Mouse (Mus musculus) hindbrain, postnatal 0 days (tissue): ENCODE measurements at regions not wholly inside any gene's neighbourhood (a gene's known extent, or its start where the extent isn't known, plus 50 kb on each side); places are given as distances from the start of the nearest gene placed in this dataset.

ENCODE experiments used
- ATAC-seq: fragments of 200-750 bp; cut with Nextera tagmentation; 2 replicates; pipeline ENCODE4 v1.8.0; 2017; ENCODE audit warnings: mild to moderate bottlenecking, moderate TSS enrichment, moderate library complexity
- DNase-seq: peaks from one replicate; pipeline ENCODE4 v3.0.0-alpha.2; 2015; ENCODE audit warnings: low spot score
- H3K27ac ChIP-seq: fragments of 300-500 bp; sonication (generic); 2 replicates; pipeline ENCODE4 v1.5.1; 2014; ENCODE audit warnings: mild to moderate bottlenecking
- H3K27me3 ChIP-seq: fragments of 300-500 bp; sonication (generic); 2 replicates; pipeline ENCODE4 v1.6.1; 2014; ENCODE audit warnings: low read length, mixed read lengths; ENCODE audit not compliant: insufficient read depth
- H3K36me3 ChIP-seq: fragments of 300-500 bp; sonication (generic); 2 replicates; pipeline ENCODE4 v1.6.1; 2014; ENCODE audit warnings: low read length, mixed read lengths; ENCODE audit not compliant: insufficient read depth
- H3K4me1 ChIP-seq: fragments of 300-500 bp; sonication (generic); 2 replicates; pipeline ENCODE4 v1.6.1; 2014; ENCODE audit warnings: antibody characterized with exemption, low read length, mixed read lengths; ENCODE audit not compliant: insufficient read depth
- H3K4me2 ChIP-seq: fragments of 300-500 bp; sonication (generic); 2 replicates; pipeline ENCODE4 v1.6.1; 2014; ENCODE audit warnings: low read depth, mild to moderate bottlenecking, low read length, moderate library complexity, mixed read lengths
- H3K4me3 ChIP-seq: fragments of 300-500 bp; sonication (generic); 2 replicates; pipeline ENCODE4 v1.5.1; 2014; ENCODE audit warnings: low read length
- H3K9ac ChIP-seq: fragments of 300-500 bp; sonication (generic); replicated peaks from 2 replicates; pipeline ENCODE4 v1.6.1; 2014; ENCODE audit warnings: mild to moderate bottlenecking, low read length, moderate library complexity, mixed read lengths
- H3K9me3 ChIP-seq: fragments of 300-500 bp; sonication (generic); 2 replicates; pipeline ENCODE4 v1.6.1; 2016; ENCODE audit warnings: low read length, mixed read lengths
- CTCF ChIP-seq: IDR thresholded peaks from 2 replicates; pipeline ENCODE4 v1.5.1; 2016; ENCODE audit warnings: antibody characterized with exemption, control low read depth, low read depth
- WGBS: fragments of 180-500 bp; shearing (Covaris S2); extraction: QIAGEN DNeasy Blood & Tissue Kit; methylation state at CpG from one replicate; pipeline ENCODE4 v1.1.7; 2014; 5-methylcytosine and 5-hydroxymethylcytosine counted together

DNA sequence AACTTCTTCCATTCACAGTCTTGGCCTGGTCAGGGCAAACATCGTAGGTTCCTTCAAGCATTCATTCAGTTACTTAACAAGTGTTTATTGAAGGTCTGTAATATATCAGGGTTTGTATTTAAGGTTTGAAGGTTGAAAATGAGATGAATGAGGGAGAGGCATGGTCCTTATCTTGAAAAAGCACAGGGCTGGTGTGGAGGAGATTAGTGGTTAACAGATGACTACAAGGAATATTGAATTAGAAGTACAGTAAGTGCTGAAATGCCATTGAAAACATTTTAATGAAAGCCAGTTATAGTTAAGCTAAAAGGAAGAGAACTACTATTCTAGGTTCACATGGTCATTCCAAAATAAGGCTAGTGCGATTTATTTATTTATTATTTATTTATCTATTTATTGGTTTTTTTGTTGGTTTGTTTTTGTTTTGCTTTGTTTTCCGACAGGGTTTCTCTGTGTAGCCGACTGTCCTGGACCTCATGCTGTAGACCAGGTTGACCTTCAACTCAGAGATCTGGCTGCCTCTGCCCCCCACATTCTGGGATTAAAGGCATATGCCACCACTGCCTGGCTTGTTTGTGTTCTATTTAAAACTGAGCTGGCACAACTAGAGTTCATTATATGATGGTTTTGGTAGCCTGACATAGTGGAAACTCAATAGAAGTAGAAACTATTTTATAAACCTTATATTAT lies 718.1 kb downstream of the Adgrl2 start:
- Histone ChIP-seq H3K4me3 (no peak overlapping the region), H3K9me3 (no peaks in the 10 kb centered on the region), H3K36me3 (no peaks in the 10 kb centered on the region), H3K4me1 (no peaks in the 10 kb centered on the region), H3K27ac (no peak overlapping the region), H3K9ac (no peak overlapping the region), H3K27me3 (no peaks in the 10 kb centered on the region), H3K4me2 (no peak overlapping the region)
- DNase-seq, result no peak
- ATAC-seq, result no peak
- 84% methylated on average over 4 of the region's 4 CpGs for WGBS
- TF ChIP-seq CTCF, result no peak

DNA sequence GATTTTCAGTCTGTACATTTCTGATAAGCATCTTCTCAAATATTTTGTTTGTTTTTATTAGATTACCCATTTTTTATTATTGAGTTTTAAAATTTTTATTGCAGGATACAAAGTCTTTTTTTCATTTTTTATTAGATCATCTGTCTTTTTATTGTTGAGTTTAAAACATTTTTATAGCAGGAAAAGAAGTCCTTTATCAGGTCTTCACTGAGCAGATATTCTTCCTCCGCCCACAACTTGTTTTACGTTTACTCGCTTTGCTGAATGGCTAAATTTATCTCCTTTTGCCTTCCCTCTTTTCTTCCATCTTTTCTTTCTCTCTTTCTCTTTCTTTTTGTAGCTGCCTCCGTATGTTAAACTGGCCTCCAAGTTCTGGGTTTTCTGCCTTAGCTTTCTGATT lies 721.5 kb downstream of the Adgrl2 start:
- no peaks in the 10 kb centered on the region for H3K9me3 ChIP-seq
- TF ChIP-seq CTCF, result no peak
- ATAC-seq (no peak), DNase-seq (no peak)
- WGBS, result 90% methylated on average over 4 of the region's 4 CpGs
- H3K27ac ChIP-seq, result no peak overlapping the region
- H3K27me3 ChIP-seq, result no peaks in the 10 kb centered on the region
- H3K36me3 ChIP-seq, result no peaks in the 10 kb centered on the region
- H3K9ac ChIP-seq, result no peak overlapping the region
- H3K4me1 ChIP-seq, result no peaks in the 10 kb centered on the region
- no peak overlapping the region for H3K4me3 ChIP-seq
- no peak overlapping the region for H3K4me2 ChIP-seq

DNA sequence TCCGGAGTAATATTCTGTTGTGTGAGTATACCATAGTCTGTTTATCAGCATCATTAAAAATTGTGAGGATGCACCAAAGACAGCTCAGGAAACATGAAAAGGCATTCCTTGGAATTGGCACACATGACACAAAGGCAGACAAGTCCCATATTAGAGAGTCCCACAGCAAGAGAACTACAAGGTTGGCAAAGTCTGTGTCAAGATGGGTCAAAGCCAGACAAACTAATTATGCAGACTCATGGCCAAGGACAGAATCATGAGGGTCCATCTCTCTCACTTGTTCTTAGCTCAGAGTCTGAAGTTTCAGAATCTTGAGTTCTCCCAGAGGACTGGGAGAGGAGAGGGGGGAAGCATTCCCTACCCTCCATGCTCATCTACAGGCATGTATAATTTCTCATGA lies 731.1 kb downstream of the Adgrl2 start:
- TF ChIP-seq CTCF, result no peak
- Histone ChIP-seq H3K9ac (no peak overlapping the region), H3K36me3 (no peaks in the 10 kb centered on the region), H3K4me2 (no peak overlapping the region), H3K27ac (no peak overlapping the region), H3K4me3 (no peak overlapping the region), H3K9me3 (no peaks in the 10 kb centered on the region), H3K4me1 (no peaks in the 10 kb centered on the region), H3K27me3 (no peaks in the 10 kb centered on the region)
- DNase-seq, result peak; percentile 8
- ATAC-seq, result no peak
- 87% methylated on average over 1 of the region's 1 CpGs for WGBS

DNA sequence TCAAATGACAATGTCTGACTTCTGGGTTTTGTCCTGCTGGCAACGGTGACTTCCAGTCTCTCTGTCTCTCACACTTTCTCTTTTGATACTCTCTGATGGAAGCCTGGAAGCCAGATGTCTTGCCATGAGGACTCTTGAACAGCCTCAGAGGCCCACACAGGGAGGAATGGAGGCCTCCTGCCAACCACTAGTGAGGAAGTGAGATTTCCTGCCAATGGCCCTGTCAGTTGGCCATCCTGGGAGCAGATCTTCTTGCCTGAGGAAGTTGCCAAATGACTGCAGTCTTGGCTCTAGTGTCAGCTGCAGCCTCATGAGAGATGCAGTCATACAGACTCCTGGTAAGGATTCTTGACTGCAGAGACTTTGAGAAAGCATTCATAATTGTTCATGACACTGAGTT lies 741.7 kb downstream of the Adgrl2 start:
- peak; percentile 81 for DNase-seq
- 43% methylated on average over 1 of the region's 1 CpGs for WGBS
- 0 out of 2 replicates have a peak, but pooled peaks cover 3% of the 10 kb centered on the region for H3K4me1 ChIP-seq
- no peaks in the 10 kb centered on the region for H3K27me3 ChIP-seq
- no peak for TF ChIP-seq CTCF
- no peak overlapping the region for H3K9ac ChIP-seq
- peak; percentile 85 for ATAC-seq
- H3K36me3 ChIP-seq, result no peaks in the 10 kb centered on the region
- H3K9me3 ChIP-seq, result no peaks in the 10 kb centered on the region
- H3K4me3 ChIP-seq, result no peak overlapping the region
- no peak overlapping the region for H3K27ac ChIP-seq
- H3K4me2 ChIP-seq, result no peak overlapping the region

DNA sequence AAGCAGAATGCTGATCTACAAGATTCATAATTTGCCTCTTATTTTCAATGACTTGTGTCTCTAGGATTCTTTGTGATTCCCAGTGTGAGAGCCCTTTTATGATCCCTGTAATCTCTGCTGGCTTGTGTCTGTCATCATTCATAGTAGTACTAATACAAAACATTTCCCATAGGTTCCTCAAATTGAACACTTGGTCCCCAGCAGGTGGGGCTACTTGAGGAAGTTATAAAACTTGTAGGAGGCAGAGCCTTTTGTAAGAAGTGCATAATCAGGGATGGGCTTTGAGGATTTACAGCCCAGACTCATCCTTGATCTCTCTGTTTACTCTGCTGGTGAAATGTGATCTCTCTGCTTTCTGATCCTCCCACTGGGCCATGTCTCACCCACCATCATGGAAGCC lies 743.6 kb downstream of the Adgrl2 start:
- DNase-seq, result no peak
- no peaks in the 10 kb centered on the region for H3K27me3 ChIP-seq
- no peak for TF ChIP-seq CTCF
- H3K36me3 ChIP-seq, result no peaks in the 10 kb centered on the region
- no peaks in the 10 kb centered on the region for H3K9me3 ChIP-seq
- 0 out of 2 replicates have a peak, but pooled peaks cover 3% of the 10 kb centered on the region for H3K4me1 ChIP-seq
- H3K9ac ChIP-seq, result no peak overlapping the region
- no peak overlapping the region for H3K27ac ChIP-seq
- H3K4me3 ChIP-seq, result no peak overlapping the region
- ATAC-seq, result no peak
- H3K4me2 ChIP-seq, result no peak overlapping the region

DNA sequence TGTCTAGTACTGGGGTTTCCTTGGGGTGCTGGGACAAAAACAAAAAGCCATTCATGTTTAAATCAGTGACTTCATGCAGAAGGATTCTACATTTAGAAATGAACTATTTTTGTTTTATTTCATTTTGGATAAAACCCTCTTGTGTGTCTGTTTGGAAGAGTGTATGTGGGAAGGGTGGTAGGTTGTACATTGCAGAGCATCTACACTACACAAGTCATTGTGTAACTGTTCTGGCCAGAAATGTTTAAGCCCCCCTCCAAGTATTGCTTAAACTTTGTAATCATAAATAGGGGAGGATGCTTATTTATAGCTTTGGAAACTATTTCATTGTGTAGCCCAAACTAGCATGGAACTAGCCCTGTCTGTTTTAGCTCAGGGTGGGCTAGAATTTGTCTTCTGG lies 752.3 kb downstream of the Adgrl2 start:
- TF ChIP-seq CTCF, result no peak

DNA sequence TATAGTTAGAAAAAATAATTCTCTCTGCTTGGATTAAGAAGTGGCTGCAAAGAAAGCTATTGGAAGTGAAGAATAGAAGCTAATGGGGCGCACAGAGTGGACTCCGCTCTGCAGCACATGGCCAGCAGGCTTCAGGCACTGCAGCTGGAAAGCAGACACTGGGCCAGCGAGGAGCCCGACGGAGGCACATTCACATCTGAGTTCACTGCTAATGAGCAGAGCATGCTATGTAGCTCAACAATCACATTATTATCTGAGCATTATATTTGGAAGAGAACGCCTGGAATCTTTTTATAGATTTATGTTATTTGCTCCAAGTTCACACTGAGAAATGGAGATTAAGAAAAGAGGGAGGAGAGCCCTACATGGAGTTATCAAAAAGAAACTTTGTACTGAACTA lies 752.8 kb downstream of the Adgrl2 start:
- Histone ChIP-seq H3K27ac (no peak overlapping the region), H3K4me2 (no peak overlapping the region), H3K27me3 (no peaks in the 10 kb centered on the region), H3K4me1 (no peaks in the 10 kb centered on the region), H3K9ac (no peak overlapping the region), H3K9me3 (no peaks in the 10 kb centered on the region), H3K36me3 (no peaks in the 10 kb centered on the region), H3K4me3 (no peak overlapping the region)
- DNase-seq (no peak), ATAC-seq (no peak)
- TF ChIP-seq CTCF, result no peak
- 70% methylated on average over 6 of the region's 6 CpGs for whole genome bisulfite sequencing

More for the DNA sequence above, 752.3 kb downstream of the Adgrl2 start:
- Histone ChIP-seq H3K9ac (no peak overlapping the region), H3K27me3 (no peaks in the 10 kb centered on the region), H3K36me3 (no peaks in the 10 kb centered on the region), H3K9me3 (no peaks in the 10 kb centered on the region), H3K4me2 (no peak overlapping the region), H3K4me1 (no peaks in the 10 kb centered on the region), H3K4me3 (no peak overlapping the region), H3K27ac (no peak overlapping the region)
- DNase-seq, result no peak
- no peak for ATAC-seq
